Mouse (Mus musculus) megakaryocyte-erythroid progenitor cell, adult 5-6 weeks (primary cell): ENCODE data around the gene Macrod2. TPM values are rescaled to one million over a fixed set of nuclear protein-coding genes. Genes with fewer than 3 reads are reported as not detected.

Experiments used
- ATAC-seq: replicated peaks from 2 replicates; pipeline ENCODE4 v1.8.0; 2016; ENCODE audit warnings: mild to moderate bottlenecking, inconsistent platforms; ENCODE audit not compliant: severe bottlenecking, poor library complexity, low FRiP score, low TSS enrichment
- total RNA-seq, 2 experiments: library from RNA; stranded (forward) in 1 of 2; stranded (reverse) in 1 of 2; fragments of 200-1000, 215-1000 nt in 1 of 2; fragments of >200 nt in 1 of 2; fragmentation: Nextera tagmentation in 1 of 2; gene quantifications; 2 replicates each; pipeline ENCODE4 v1.2.3; 2014 to 2017

Macrod2 gene
- total RNA-seq, 2 experiments from 2014 or later, result 7.4 to 10.8 TPM

DNA sequence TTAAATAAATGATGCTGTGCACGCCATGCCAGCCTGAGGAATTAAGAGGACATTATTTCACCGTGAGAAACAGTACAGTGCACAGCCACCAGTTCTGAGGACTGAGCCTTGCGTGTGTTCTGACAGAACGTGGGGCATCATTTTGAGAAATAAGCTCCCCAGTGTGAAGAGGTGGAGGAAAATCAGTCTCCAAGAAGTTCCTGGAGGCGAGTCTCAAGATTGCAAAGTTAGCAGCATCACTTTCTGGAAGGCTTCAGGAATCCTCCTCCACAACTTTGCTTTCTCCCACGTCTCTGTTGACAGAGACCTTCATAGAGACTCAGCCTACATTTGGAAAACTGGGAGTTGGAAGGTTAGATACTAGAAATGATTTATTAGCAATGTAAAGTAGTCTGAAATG is 932.2 kb downstream of the Macrod2 start:
- ATAC-seq, result no peak

DNA sequence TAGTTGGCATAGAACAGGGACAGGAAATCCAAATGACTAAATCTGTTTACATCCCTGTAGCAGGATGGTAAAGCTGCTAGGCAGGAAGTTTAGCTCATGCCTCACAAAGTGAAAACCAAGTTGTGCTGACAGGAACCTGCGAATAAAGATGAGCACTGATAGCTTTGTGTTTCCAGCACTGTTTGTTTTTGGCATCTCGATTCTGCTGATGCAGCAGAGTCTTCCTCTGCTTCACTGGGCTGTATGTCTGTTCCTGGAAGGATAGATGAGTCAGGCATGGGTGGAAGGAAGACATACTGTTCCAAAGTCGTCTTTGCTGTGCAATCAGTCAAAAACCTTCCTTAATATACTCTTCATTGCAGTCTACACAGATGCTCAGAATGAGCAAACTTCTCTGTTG is 942.6 kb downstream of the Macrod2 start:
- no peak for ATAC-seq

DNA sequence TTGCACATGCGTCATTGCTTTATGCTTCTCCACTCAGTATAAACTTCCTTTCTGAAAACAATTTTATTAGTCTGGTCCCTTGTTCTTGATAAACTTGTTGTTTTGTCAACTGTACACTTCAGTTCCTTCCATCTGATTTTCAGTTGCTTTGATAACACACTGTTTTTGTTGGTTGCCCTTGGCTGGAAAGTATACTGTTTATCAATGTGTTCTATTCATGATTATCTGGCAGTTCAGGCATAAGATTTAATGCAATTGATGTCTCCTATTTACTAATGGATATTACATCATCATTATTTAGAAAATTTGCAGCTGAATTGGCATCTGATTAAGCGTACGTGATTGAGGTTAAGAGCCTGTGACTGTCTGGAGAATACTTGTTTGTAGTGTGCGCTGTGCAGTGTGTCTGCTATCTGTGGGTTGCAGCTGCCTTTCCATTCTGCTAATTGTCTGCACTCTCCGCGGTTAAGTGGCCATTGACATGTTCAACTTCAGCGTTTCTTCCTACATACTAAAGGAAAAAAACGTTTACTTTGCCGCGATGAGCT is 949.0 kb downstream of the Macrod2 start:
- no peak for ATAC-seq

DNA sequence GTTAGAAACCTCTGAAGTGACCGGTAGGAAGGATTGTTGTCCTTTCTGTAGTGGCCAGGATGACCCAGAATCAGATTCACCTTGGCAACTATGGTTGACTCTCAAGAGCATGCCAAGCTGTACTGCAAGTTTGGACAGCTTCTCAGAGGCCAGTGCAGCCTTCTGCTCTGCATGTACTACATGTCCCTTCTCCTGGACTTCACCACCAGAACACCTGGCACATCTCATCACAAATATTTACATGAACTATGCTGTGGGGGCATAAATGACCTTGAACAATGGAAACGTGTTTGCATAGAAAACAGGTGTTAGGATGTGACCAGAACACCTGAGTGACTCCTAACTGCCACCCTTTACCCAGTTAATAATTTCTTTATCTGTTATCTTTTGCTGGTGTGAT is 957.5 kb downstream of the Macrod2 start:
- no peak for ATAC-seq

DNA sequence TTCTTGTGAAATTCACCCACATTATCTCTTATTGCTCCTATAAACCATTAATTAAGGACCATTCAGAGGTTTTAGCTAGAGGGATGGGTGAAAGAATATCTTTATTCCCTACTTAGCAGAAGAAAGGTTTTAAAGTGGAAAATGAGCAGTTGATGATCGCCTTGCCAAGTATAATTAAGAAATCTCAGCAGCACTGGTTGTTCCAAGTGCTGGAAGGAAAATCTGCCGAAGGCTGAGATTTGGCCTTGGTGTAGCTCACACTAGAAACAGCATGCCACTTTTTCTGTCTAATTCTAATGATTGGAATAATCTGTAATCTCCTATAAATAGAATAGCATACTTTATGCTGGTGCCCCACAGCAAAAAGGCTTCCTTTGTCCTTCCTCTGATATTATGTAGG is 993.5 kb downstream of the Macrod2 start:
- no peak for ATAC-seq

DNA sequence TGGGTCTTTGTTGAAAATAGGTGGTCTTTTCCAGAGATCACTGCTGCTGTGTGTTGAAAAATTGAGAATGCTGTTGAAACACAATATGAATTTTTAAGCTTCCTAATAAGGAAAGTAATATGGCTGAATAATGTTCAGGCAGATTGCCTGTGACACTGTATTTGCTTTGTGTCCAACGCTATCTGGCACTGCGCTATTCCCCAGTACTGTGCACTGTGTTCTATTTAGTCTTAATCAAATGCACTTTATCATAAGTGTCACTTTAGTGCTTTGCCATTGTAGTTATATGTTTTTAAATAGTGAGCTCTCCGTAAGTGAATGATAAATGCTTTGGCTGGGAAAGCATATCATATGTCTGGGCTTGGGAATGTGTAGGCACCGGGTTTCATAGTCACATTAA is 996.1 kb downstream of the Macrod2 start:
- no peak for ATAC-seq

DNA sequence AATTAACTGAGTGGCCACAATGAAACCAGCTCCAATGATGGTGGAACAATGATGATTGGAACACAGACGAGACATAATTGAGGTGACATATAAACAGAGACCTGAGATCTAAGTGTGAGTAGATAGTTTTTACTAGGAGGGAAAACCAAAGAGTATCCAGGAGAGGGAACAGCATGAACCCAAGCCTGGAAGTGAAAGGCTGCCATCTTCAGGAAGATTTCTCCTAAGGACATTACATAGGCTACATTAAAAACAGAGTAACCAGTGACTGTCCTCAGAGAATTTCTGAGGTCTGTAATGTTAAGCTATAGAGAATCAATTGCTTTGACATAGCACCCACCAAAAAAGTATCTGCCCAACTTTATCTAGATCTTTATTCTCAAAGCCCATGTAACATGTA is 999.7 kb downstream of the Macrod2 start:
- ATAC-seq, result no peak

- ATAC-seq, result no peak
These were observed 1013.7 kb downstream of the Macrod2 start for GRCm38 (mm10) chr2:141408766-141409165.

DNA sequence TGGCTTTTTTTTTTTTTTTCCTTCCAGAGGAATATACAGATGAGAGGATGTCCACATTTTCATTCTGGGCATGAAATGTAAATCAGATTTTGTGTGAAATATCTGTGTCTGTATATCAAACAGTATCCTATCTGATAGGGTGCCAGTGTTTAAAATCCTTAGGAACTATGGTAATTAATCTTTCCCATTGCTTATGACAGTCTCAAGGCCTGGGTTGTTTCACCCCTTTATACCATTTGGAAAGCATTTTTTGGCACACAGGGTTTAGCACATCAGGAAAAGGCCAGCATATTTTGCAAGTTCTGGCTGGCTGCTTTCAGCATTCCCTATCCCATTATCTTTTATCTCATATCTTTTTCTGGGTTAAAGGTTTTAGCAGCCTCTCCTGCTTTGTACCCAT is 1021.3 kb downstream of the Macrod2 start:
- no peak for ATAC-seq

DNA sequence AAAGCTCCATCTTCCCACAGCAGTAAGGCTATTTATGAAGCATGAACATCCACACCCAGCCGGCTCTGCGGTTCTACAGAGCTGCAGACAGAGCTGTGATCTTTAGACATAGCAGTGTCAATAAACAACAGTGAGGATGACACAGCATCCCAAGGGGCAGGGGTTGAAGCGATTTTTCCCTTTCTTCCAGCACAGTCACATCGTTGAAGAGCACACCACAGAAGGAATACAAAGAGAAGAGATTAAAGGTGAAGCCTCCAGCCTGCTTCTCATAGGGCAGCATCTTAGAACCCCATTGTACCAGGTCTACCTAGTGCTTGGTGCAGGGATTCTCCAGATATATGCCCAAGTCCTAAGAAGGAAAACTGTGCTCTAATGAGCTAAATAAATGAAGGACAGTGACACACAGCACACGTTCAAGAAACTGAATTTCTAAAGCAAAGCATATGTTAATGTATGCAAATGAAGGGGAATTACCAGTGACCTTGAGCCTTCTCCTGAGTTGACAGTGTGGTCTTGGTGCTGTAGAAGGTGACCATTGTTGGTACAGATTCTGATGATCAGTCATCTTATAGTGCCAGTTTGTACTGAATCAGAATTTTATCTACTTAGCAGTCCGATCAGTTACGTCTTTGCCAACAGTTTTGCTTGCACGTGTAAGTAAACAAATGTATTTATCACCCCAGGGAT is 1021.9 kb downstream of the Macrod2 start:
- no peak for ATAC-seq

DNA sequence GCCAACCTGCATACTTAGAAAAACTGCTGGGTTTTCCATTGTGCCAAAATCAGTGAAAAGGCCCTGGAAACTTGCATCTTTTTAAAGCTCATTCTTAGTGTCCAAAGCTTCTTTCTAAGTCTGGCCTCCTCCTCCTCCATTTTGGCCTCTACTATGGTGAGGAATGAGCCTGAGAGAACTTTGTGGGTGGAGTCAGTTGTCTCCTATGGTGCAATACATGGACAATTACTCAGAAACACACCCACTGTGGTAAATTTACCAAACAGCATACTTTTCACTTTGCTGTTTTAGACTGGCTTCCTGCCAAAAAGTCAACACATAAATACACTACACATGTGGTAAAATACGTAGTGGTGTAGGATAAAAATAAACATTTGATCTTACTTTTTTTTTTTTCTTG is 1024.7 kb downstream of the Macrod2 start:
- no peak for ATAC-seq

DNA sequence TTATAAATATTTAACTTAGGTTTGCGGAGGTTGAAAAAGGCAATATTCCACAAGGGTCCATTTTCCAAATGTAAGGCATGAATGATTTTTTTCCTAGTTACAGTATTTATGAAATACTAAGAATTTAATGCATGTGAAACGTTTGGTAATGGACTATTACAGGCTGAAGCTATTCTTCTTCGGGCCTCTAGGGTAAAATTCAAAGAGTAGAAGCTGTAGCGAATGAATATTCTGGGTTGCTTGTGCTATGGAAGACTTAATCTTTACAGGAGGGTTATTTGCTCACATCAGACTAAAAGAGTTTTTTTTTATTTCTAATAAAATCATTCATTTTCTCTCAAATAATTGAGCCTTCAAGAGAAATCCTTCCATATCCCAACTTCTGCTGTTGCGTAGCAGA is 1039.0 kb downstream of the Macrod2 start:
- no peak for ATAC-seq

- ATAC-seq, result no peak
These were observed 1039.8 kb downstream of the Macrod2 start for GRCm38 (mm10) chr2:141434731-141435570.

- ATAC-seq, result no peak
These were observed 1046.8 kb downstream of the Macrod2 start for GRCm38 (mm10) chr2:141441896-141442295.

DNA sequence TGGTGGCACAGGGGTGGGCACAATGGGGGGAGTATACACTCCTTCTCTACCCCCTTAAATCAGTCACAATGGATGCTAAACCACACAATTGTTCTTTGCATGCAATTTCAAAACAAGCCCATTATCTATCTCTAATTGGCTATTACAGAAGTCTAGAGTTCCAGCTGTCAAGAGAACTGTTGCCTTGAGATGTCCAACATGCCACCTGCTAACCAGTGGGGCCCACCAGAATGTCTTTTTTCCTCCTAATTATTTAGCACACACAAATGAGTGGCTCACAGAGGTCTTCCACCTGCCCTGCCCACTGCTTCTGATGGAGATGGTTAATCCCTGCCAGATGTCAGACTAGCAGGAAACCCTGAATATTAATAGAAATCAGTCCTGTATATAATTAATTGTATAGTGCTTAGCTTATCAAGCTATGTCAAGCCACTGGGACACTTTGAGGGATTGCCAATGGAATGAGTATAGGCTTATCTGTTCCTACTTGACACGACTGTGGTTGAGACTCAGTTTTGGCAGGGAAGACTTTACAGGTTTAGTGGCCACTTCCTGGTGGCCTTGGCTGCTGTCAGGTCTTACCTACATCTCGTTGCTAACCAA is 1054.1 kb downstream of the Macrod2 start:
- no peak for ATAC-seq

- no peak for ATAC-seq
These were observed 1068.8 kb downstream of the Macrod2 start for GRCm38 (mm10) chr2:141463946-141464345.

- no peak for ATAC-seq
These were observed 1077.7 kb downstream of the Macrod2 start for GRCm38 (mm10) chr2:141472791-141473190.

- ATAC-seq, result no peak
These were observed 1082.5 kb downstream of the Macrod2 start for GRCm38 (mm10) chr2:141477585-141477984.

DNA sequence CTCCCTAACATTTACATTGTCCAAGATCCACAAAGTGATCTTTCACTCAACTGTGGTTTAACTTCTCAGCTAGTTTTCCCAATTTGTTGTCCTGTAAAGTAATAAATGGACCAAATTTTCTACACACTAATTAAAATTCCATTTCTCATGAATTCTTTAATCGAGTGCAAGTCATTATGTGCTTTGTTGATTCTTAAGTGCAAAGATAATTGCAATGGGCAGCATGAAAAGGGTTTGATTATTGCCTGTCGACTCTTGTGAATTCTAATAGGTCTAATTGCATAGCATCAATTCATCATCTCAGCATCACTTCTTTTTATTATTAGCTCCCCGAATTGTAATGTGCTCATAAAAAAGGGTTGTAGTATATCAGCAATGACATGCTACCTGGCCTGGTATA is 1095.4 kb downstream of the Macrod2 start:
- ATAC-seq, result no peak

GRCm38 (mm10) chr2:141505451-141505850 is 1110.3 kb downstream of the Macrod2 start:
- ATAC-seq, result no peak
